Mouse (Mus musculus) ES-E14 (cell line): ENCODE data around the gene Trim25. TPM values are rescaled to one million over a fixed set of nuclear protein-coding genes. Genes with fewer than 3 reads are reported as not detected.

Source experiments
- DNase-seq: peaks from one replicate; pipeline ENCODE4 v3.0.0-alpha.2; 2013; ENCODE audit warnings: low read depth, low spot score
- H3K27ac ChIP-seq: 2 replicates; pipeline ENCODE4 v1.5.1; 2012; ENCODE audit warnings: low read depth, mild to moderate bottlenecking, low read length, moderate library complexity, mixed read lengths; ENCODE audit not compliant: poor library complexity, insufficient read depth, severe bottlenecking
- H3K36me3 ChIP-seq: 2 replicates; pipeline ENCODE4 v1.6.1; 2012; ENCODE audit warnings: mild to moderate bottlenecking, low read length, moderate library complexity, mixed read lengths; ENCODE audit not compliant: control insufficient read depth, poor library complexity, insufficient read depth, severe bottlenecking
- H3K4me1 ChIP-seq, 2 experiments: fragments of 150-350 bp in 1 of 2; sonication (generic) in 1 of 2; 2 replicates each; pipeline ENCODE4 v1.6.1; 2012; ENCODE audit warnings: low read length in 2 of 2, mild to moderate bottlenecking in 1 of 2, mixed read lengths in 1 of 2; ENCODE audit not compliant: control insufficient read depth in 2 of 2, insufficient read depth in 2 of 2, poor library complexity in 1 of 2
- H3K4me3 ChIP-seq, 2 experiments: fragments of 150-350 bp in 1 of 2; sonication (generic) in 1 of 2; 2 replicates each; pipeline ENCODE4 v1.5.1; 2012; ENCODE audit warnings: low read length in 2 of 2, low read depth in 1 of 2, mild to moderate bottlenecking in 1 of 2, mixed read lengths in 1 of 2; ENCODE audit not compliant: insufficient read depth in 1 of 2, poor library complexity in 1 of 2, severe bottlenecking in 1 of 2
- H3K9ac ChIP-seq: 2 replicates; pipeline ENCODE4 v1.6.1; 2012; ENCODE audit warnings: low read depth, mild to moderate bottlenecking, low read length, mixed read lengths; ENCODE audit not compliant: poor library complexity, insufficient read depth, severe bottlenecking
- H3K9me3 ChIP-seq: fragments of 150-350 bp; sonication (generic); 2 replicates; pipeline ENCODE4 v1.6.1; 2012; ENCODE audit warnings: low read depth, mild to moderate bottlenecking, low read length; ENCODE audit not compliant: control insufficient read depth, insufficient read depth
- CHD2 ChIP-seq: IDR thresholded peaks from 2 replicates; pipeline ENCODE4 v1.6.1; 2014; ENCODE audit warnings: mild to moderate bottlenecking, low read depth, low read length, inconsistent platforms
- HCFC1 ChIP-seq: IDR thresholded peaks from 2 replicates; pipeline ENCODE4 v1.6.1; 2012; ENCODE audit warnings: low read length, inconsistent platforms, borderline replicate concordance; ENCODE audit not compliant: insufficient read depth
- MAFK ChIP-seq: IDR thresholded peaks from 2 replicates; pipeline ENCODE4 v1.6.1; 2014; ENCODE audit warnings: mild to moderate bottlenecking, low read depth, low read length, inconsistent platforms; ENCODE audit not compliant: insufficient read depth
- ZC3H11A ChIP-seq: IDR thresholded peaks from 2 replicates; pipeline ENCODE4 v1.6.1; 2012; ENCODE audit warnings: low read depth, mild to moderate bottlenecking, inconsistent platforms, low read length, borderline replicate concordance
- ZNF384 ChIP-seq: IDR thresholded peaks from 2 replicates; pipeline ENCODE4 v1.6.1; 2012; ENCODE audit warnings: low read depth, low read length, inconsistent platforms
- in situ Hi-C, 2 experiments: fragments of 600-800 bp; cut with MboI; formaldehyde crosslinking; loops; one replicate each; pipeline ENCODE4 v1.15.1; 2025; ENCODE audit warnings: low sequenced_read_pairs in 2 of 2, inconsistent platforms in 1 of 2; ENCODE audit not compliant: unreplicated experiment in 2 of 2
- total RNA-seq: library from RNA; depleted of rRNA; stranded (reverse); fragments of 300-350 nt; gene quantifications from 2 replicates; pipeline ENCODE4 v1.2.3, GENCODE M21; 2012

The Trim25 gene
- total RNA-seq, 1 experiment: 37.8 TPM

GRCm38 (mm10) chr11:88952117-88952516 lies 47.1 kb upstream of the Trim25 start:
- H3K4me1 ChIP-seq: peaks cover 12 to 13% of the 10 kb centered on the region in 2 experiments; a peak in 3 of 4 replicates

GRCm38 (mm10) chr11:88953582-88953981 lies 45.6 kb upstream of the Trim25 start:
- in situ Hi-C loops: no loop called here
- TF ChIP-seq ZNF384 (no peak), CHD2 (no peak), ZC3H11A (no peak), HCFC1 (no peak), MAFK (no peak)
- Histone ChIP-seq H3K9ac (no peak overlapping the region; the same call in 1 of the 2 replicates), H3K4me1 (peaks cover 7 to 8% of the 10 kb centered on the region in 2 experiments; a peak in 1 of 4 replicates), H3K27ac (no peak overlapping the region), H3K36me3 (peaks cover 18% of the 10 kb centered on the region), H3K4me3 (no peak overlapping the region), H3K9me3 (no peaks in the 10 kb centered on the region)
- DNase-seq: no peak

More at GRCm38 (mm10) chr11:88952117-88952516, 47.1 kb upstream of the Trim25 start:
- Histone ChIP-seq H3K36me3 (peaks cover 18% of the 10 kb centered on the region), H3K9ac (no peak overlapping the region; the same call in 1 of the 2 replicates), H3K9me3 (no peaks in the 10 kb centered on the region), H3K27ac (peak overlapping the region; percentile 4; the same call in 1 of the 2 replicates), H3K4me3 (peak overlapping the region in 1 of 2 experiments; percentile 11; a peak in 1 of 4 replicates)
- DNase-seq: no peak
- in situ Hi-C loops: no loop called here
- TF ChIP-seq ZC3H11A (no peak), ZNF384 (0 out of 2 replicates have a peak, but pooled peaks have one; percentile 9)

GRCm38 (mm10) chr11:88954803-88955202 lies 44.4 kb upstream of the Trim25 start:
- no peak for TF ChIP-seq ZNF384
- peak; percentile 8; the same call in 1 of the 2 replicates for TF ChIP-seq MAFK
- 0 out of 2 replicates have a peak, but pooled peaks have one; percentile 2 for TF ChIP-seq HCFC1
- no peak for DNase-seq
- peaks cover 18% of the 10 kb centered on the region for H3K36me3 ChIP-seq
- H3K4me3 ChIP-seq: peak overlapping the region; percentile 71 to 95
- in situ Hi-C loops: no loop called here
- H3K9me3 ChIP-seq: no peaks in the 10 kb centered on the region
- H3K4me1 ChIP-seq: peaks cover 2 to 6% of the 10 kb centered on the region in 2 experiments; a peak in 1 of 4 replicates
- H3K9ac ChIP-seq: peak overlapping the region; percentile 71
- peak overlapping the region; percentile 41; the same call in 1 of the 2 replicates for H3K27ac ChIP-seq

GRCm38 (mm10) chr11:88955217-88955969 lies 43.8 kb upstream of the Trim25 start, which contains the start of gene Scpep1:
Scpep1 (minus strand) TSS chr11:88955465.
- Histone ChIP-seq H3K27ac (peak within 1 kb of the TSS; percentile 41), H3K9ac (peak within 1 kb of the TSS; percentile 71), H3K9me3 (no peaks in the 10 kb centered on the region), H3K4me3 (peak within 1 kb of the TSS; percentile 71 to 95), H3K36me3 (peaks cover 18% of the 10 kb centered on the region), H3K4me1 (peaks cover 2 to 6% of the 10 kb centered on the region in 2 experiments; a peak in 1 of 4 replicates)
- DNase-seq: peak; percentile 94
- in situ Hi-C loops: no loop called here
- TF ChIP-seq HCFC1 (peak; percentile 7; the same call in 1 of the 2 replicates), ZNF384 (no peak), ZC3H11A (no peak), MAFK (no peak), CHD2 (no peak)
